Mouse (Mus musculus): Measurements from ENCODE around the gene Mettl3. TPM values are rescaled to one million over a fixed set of nuclear protein-coding genes. Genes with fewer than 3 reads are reported as not detected.

Gene Mettl3
- 24.7 and 26.9 TPM in 2 replicates for polyA plus RNA-seq (2015; fragmentation: Nextera tagmentation; extraction: Ambion mirVana)

GRCm38 (mm10) chr14:52304644-52305271 lies at the start of gene Mettl3:
Gene Mettl3 (minus strand): TSS chr14:52305128.

GRCm38 (mm10) chr14:52327910-52328812 lies 23.2 kb upstream of the Mettl3 start, which contains the start of gene Sall2:
Gene Sall2 (minus strand): TSS chr14:52328762.

GRCm38 (mm10) chr14:52278932-52279746 lies 25.8 kb downstream of the Mettl3 start, which contains the start of the genes Tox4 and Rab2b:
Gene Tox4 (plus strand): TSS chr14:52279146.
Gene Rab2b (minus strand): TSS chr14:52279545.

GRCm38 (mm10) chr14:52257484-52258213 lies 47.3 kb downstream of the Mettl3 start, which contains the start of gene Chd8:
Gene Chd8 (minus strand): TSS chr14:52257780.

Other genes with a start within 250 kb of the Mettl3 start
- 215 and 230 TPM in 2 replicates for gene Hnrnpc, start 201.1 kb downstream of the Mettl3 start, polyA plus RNA-seq (2015; fragmentation: Nextera tagmentation; extraction: Ambion mirVana)
- 36.4 and 40.0 TPM in 2 replicates for gene Rpgrip1, start 194.4 kb downstream of the Mettl3 start, polyA plus RNA-seq (2015; fragmentation: Nextera tagmentation; extraction: Ambion mirVana)
- gene Supt16, start 107.7 kb downstream of the Mettl3 start, polyA plus RNA-seq (2015; fragmentation: Nextera tagmentation; extraction: Ambion mirVana), result 35.4 and 35.9 TPM in 2 replicates
- 23.2 and 32.0 TPM in 2 replicates for gene Chd8, start 47.3 kb downstream of the Mettl3 start, polyA plus RNA-seq (2015; fragmentation: Nextera tagmentation; extraction: Ambion mirVana)
- gene Tox4, start 26.0 kb downstream of the Mettl3 start, polyA plus RNA-seq (2015; fragmentation: Nextera tagmentation; extraction: Ambion mirVana), result 40.7 and 41.4 TPM in 2 replicates
- gene Rab2b, start 25.6 kb downstream of the Mettl3 start, polyA plus RNA-seq (2015; fragmentation: Nextera tagmentation; extraction: Ambion mirVana), result 31.1 and 39.5 TPM in 2 replicates
- 30.9 and 36.8 TPM in 2 replicates for gene Sall2, start 23.6 kb upstream of the Mettl3 start, polyA plus RNA-seq (2015; fragmentation: Nextera tagmentation; extraction: Ambion mirVana)
- not detected in 2 replicates for gene Olfr1513, start 51.3 kb upstream of the Mettl3 start, polyA plus RNA-seq (2015; fragmentation: Nextera tagmentation; extraction: Ambion mirVana)
- 0.14 and 0.24 TPM in 2 replicates for gene Olfr1512, start 74.0 kb upstream of the Mettl3 start, polyA plus RNA-seq (2015; fragmentation: Nextera tagmentation; extraction: Ambion mirVana)
- 0.23 and 0.36 TPM in 2 replicates for gene Olfr1511, start 92.3 kb upstream of the Mettl3 start, polyA plus RNA-seq (2015; fragmentation: Nextera tagmentation; extraction: Ambion mirVana)
- not detected in 2 replicates for gene Olfr1510, start 109.2 kb upstream of the Mettl3 start, polyA plus RNA-seq (2015; fragmentation: Nextera tagmentation; extraction: Ambion mirVana)
- gene Olfr1509, start 137.9 kb upstream of the Mettl3 start, polyA plus RNA-seq (2015; fragmentation: Nextera tagmentation; extraction: Ambion mirVana), result not detected in 2 replicates
- not detected in 2 replicates for gene Olfr1508, start 162.4 kb upstream of the Mettl3 start, polyA plus RNA-seq (2015; fragmentation: Nextera tagmentation; extraction: Ambion mirVana)
- not detected in 2 replicates for gene Olfr1507, start 190.6 kb upstream of the Mettl3 start, polyA plus RNA-seq (2015; fragmentation: Nextera tagmentation; extraction: Ambion mirVana)

All from neural tube, postnatal 0 days (tissue).